Mouse (Mus musculus): ENCODE measurements at regions not wholly inside any gene's neighbourhood (a gene's known extent, or its start where the extent isn't known, plus 50 kb on each side); places are given as distances from the start of the nearest gene placed in this dataset.

DNA sequence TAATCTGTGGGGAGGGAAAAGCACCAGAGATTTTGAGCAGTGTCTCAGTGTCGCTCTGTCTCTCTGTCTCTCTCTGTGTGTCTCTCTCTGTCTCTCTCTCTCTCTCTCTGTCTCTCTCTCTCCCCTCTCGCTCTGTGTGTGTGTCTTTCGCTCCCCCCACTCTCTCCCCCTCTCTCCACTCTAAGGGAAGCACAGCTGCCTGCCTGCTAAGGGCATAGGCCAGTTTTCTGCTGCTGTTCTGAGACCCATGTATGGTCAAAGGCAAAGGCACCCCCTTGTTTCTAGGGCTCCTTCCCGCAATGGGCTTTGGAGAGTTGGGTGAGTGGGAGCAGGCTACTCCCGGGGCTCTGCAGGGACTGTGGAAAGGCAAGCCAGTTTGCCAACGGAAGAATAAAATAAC lies 192.2 kb downstream of the Lmo4 start:
- no peak for DNase-seq (ENCODE audit: low read depth)

DNA sequence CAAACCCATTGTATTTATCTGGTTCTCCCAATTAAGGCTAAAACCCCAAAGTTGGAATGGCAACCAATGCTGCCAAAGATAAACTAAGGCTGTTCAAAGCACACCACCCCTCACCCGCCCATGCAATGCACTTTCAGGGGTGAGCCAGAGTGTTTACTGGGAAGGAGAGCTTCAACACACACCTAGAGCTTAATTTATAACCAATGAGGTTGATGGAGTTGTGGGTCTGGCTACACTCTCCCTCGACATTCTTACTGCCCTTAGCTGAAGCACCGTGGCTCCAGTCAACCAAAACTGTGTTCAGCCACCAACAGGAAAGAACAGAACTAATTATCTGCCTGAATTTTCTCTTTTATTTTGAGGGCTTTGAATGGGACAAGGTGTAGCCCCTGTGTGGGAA lies 192.8 kb downstream of the Lmo4 start:
- DNase-seq (ENCODE audit: low read depth): no peak

DNA sequence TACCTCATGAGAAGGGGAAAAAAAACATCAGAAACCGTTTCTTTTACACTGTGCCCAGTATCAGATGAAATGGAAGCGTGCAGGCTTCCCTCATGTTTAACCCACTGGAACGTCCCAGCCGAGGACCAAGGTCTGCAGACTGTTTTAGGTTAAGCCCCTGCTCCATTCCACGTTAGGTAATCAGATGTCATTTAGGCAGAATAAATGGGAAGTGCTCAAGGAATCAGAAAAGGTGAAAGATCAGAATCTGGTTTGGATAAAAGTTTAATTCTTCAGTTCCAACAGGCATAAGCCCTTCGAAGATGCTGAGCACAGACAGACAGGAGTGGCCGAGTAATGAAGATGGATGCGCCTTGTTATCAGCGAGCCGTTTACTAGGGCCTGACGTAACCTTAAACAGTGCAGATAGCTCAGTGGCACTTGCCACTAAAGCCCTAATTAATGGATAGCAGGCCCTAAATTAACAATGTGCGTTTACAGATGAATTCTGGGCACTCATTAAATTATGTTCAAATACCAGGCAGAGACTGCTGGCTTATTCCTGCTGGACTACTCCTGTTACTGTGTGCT lies 193.5 kb downstream of the Lmo4 start:
- no peak for DNase-seq (ENCODE audit: low read depth)

DNA sequence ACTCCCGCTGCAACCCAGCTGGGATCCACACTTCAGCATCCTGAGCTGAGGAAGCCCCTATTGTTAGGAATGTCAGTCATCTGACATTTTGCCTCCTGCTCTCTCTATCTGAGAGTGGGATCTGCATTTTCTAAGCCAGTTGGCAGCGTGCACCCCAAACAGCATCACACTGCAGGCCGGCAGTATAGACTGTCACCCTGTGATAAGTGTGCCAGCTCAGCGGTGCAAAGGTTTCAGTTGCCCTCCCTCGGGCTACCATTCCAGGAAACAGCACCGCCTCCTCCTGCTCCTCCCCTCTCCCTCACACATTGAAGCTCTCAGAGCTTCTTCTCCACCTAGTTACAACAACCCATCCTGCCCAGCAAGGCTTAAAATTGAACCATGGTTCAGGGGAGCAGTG lies 194.5 kb downstream of the Lmo4 start:
- DNase-seq (ENCODE audit: low read depth): no peak

DNA sequence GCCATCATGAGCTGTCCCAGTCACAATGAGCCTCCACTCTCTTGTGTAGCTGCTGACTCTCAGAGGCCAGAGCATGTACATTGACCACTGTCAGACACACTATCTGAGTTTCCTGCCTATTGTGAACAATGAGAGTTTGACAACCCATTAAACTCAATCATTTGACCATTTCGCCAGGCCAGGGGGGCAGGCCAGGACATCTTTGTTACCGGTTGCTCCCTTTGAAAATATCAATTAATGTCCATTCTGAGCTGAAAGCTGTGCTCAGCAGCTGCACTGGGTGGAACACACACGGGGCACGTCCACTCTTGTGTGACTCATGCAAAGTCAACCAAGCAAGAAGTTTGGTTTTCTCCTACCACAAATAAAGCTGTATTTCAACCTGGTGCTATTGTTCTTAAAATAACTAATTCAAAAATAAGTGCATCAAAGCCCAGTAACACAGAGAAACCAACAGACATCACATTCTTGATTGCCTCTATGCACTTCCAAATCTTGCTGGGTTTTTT lies 197.9 kb downstream of the Lmo4 start:
- no peak for DNase-seq (ENCODE audit: low read depth)

DNA sequence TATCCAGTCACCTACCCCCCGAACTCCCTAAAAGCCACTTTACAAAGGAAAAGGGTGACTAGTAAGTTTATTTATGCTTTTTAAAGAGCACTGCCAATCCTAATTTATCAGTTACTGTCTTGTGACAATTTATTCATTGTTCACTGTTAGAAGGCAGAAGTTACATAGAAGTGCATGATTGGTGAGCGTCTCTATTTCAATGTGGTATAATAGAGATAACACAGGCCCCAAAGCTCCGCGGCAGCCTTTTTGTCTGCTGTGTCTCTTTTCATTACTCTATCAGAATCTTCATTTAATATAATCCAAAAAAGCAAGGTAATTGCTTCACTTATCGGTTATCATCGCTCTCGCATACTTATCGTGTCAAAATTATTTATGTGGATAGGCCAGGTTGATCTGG lies 207.1 kb downstream of the Lmo4 start:
- DNase-seq (ENCODE audit: low read depth): no peak

DNA sequence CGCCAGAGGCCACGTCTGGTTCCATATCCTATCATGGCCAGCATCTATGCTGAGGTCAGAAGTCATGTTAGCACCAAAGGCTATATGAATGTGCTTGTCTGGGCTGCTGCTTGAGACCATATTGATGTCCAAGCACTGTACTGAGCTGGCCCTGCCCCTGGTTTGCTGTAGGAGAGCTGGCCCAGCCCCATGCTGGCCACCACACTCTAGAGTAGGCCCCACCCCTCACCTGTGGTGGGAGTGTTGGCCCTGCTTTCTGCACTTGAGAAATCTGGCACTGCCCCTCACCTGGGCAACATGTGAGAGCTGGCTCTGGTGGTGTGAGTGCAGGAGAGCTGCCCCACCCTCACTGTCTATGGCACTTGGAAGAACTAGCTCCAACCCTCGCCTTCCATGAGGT lies 210.0 kb downstream of the Lmo4 start:
- DNase-seq (ENCODE audit: low read depth): no peak

DNA sequence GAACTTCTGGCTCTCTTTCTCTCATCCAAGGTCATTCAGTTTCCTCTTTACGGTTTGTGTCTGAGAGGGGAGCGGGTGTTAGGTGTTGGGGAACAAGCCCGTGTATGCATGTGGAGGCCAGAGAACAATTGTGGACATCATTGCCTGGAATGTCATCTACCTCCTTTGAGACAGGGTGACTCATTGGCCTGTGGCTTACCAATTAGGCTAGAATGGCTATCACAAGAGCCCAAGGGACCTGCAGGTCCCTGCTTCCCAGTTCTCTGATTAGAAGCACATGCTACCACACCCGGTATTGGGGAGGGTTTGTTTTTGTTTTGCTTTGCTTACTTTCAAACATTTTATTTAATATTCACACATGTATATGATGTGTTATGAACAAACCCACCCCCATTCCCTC lies 216.0 kb downstream of the Lmo4 start:
- no peak for DNase-seq (ENCODE audit: low read depth)

DNA sequence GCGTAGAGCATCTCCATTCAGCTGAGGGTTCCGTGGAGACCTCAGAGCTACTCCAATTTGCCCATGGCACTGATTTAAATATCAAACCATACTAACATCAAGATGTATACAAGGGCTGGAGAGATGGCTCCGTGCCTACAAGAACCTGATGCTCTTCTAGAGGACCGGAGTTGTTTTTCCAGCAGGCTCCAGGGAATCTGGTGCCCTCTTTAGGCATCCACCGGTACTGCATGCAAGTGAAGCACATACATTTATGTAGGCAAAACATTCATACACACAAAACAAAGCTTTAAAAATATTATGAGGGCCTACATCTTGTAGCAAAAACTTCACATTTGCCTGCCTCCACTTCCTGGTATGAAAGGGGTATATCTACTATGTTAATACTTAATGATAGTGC lies 217.0 kb downstream of the Lmo4 start:
- DNase-seq (ENCODE audit: low read depth): no peak

DNA sequence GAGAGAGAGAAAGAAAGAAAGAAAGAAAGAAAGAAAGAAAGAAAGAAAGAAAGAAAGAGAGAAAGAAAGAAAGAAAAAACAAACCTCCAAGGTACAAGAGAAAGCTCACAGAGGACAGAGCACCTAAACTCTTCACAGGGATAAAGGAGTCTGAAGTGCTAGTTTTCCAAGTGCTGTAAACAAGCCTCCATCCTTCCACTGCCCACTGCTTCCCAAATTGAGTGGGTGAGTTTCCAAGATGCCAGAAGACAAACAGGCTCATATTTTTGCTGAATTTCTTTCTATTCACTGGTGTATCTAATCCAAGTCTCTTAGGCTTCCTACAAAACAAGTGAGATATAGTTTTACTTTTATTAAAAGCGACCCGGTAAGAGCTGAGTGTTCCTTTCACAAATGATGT lies 218.2 kb downstream of the Lmo4 start:
- no peak for DNase-seq (ENCODE audit: low read depth)

DNA sequence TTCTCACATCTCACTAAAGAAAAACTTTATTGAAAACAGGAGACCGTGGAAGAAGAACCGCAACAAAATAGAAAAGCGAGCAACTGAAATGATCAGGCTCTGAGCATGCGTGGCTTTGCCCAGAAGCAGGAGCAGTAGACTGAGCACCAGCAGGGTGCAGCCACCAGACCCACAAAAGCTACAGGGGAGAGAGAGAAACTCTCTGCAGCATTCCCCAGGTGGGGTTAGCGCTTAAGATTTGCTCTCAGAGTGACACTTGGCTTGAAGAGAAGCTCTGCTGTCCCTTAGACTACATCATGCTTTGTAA lies 218.9 kb downstream of the Lmo4 start:
- no peak for DNase-seq (ENCODE audit: low read depth)

DNA sequence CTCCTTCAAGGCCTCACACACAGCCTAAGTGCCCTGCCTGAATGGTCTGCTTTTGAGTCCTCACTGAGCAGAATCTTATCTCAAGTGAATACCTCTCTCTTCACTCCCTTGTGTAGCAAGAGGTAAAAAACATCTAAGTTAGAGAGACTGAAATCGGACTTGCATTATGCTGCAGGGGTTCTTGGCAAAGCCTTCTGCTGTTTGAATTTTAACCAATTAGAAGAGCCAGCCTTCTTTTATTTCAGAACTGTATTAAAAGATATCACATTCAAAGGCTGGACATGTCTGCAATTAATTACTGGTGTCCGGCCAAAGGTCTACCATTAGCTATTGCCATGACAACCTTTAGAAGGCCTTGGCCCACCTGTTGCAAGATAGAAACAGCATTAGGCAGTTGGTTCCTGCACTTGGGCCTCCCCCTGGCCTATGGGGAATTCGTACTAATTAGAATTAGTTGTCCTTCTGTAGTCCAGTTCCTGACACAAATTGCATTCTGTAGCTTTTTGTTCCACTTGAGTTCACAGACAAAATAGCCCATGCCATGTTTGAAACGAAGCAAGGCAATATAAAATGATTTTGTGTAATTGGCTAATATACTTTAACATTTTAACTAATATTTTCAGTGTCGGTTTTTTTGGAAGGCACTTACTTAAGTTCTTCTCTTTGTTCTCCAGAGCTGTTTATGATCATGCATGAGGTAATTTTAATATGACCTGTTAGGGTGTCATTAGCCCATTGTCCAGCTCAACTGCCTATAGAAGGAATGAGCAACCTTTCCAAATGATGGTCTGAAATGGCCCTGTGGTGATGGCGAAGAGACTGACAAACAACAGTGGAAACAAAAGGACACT lies 219.4 kb downstream of the Lmo4 start:
- no peak for DNase-seq (ENCODE audit: low read depth)

DNA sequence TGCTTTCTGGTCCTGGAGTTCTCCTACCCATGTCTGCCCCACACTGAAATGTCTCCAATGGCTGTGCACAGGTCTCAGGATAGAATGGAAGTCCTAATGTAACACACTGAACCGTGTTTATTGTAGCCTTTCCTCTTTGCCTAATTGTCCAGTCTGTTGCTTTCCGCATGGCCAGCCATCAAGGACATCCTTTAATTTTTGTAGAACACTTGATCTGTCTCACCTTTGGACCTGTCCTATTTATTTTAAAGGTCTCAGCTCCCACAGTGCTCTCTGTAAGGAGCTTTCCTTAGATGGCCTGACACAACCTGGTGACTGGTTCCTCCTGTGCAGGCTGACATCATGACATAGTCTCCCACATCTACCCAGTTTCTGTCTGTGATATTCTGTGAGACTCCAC lies 226.3 kb downstream of the Lmo4 start:
- no peak for DNase-seq (ENCODE audit: low read depth)

DNA sequence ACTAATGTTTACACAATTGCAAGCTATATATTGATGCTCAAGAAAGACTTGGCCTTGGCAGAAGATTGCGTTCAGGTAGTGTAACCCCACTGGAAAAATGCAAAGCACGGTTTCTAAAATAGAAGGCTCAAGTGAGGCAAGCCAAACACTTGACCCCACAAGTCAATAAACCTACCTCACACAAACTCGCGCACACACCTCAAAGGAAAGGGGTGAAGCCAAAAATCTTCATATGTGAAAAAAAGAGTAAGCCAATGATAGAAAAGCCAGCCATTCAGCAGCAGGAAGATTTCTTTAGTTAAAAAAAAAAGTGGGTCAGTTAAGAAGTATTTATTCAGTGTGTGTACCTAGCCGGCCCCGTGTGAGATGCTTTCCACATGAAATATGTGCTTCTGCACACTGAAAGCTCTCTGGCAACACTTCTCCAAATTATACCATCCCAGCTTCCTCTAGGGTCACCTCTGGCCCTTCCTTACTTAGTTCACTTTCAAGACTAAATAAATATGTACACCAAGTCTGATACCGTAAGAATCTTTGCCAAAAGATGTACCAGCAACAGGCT lies 227.1 kb downstream of the Lmo4 start:
- no peak for DNase-seq (ENCODE audit: low read depth)

DNA sequence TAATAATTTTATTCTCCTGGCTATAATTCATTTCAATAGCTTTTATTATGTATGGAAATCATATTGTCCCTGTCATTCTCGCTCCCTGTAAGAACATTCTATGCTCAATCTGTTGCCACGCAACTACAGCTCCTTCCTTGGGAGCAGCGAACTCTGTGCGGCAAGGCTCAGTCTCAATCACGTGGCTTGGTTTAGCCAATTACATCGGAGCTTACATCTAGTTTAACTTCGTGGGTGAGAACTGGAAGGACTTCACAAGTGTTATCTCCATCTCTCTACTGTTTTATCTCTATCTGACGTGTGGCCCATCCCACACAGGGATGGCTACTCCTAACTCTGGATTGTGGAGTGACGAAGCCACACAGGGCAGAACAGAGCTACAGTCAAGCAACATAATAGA lies 231.4 kb downstream of the Lmo4 start:
- no peak for DNase-seq (ENCODE audit: low read depth)

DNA sequence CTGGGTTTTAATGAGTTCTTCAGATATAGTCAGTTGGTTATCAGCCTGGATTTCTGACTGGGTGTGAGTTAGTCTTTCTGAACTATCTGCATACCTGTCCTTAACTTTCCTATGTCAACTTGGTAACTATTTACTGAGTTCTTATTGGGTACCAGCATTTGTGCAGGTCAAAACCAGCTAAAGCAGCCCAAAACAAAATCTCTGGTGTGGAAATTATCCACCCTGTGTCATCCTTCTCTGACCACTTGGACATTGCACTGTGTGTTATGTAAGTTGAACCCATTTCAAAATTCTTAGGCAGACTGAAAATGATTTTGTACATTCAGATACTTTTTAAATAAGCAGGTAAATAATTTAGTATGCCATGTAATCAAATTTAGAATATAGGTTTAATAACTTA lies 232.7 kb downstream of the Lmo4 start:
- no peak for DNase-seq (ENCODE audit: low read depth)

DNA sequence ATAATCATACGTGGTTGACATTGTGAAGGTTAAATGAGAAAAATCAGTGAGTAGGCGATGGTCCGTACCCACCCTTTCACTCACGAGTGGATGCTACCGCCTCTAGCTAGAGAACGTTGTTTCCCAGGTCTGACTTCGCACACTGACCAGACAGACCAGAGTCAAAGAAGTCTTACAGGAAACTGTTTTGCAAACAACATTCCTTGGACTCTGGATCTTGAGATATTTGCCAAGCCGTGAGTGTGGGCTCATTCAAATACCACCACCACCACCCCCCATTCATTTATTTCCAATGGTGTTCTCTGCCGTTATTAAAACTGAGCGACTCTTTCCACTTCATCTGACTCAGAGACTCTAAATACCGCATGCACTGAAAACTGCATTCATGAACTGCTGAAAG lies 234.2 kb downstream of the Lmo4 start:
- no peak for DNase-seq (ENCODE audit: low read depth)

DNA sequence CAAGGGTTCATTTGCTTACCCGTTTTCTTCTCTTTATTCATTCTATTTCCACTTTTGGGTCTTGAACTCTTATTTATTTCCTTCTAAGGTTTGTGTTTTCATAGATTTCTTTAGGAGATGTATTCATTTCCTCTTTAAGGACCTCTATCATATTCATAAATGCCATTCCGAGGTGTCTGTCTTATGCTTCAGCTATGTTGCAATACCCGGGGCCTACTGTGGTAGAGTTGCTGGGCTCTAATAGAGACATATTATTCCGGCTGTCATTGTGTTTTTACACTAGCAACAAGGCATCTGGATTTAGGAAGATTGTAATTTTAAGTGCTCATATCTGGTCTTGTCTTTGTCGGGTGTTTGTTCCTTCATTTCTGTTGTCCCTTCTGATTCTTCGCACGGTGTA lies 249.5 kb downstream of the Lmo4 start:
- no peak for DNase-seq (ENCODE audit: low read depth)

DNA sequence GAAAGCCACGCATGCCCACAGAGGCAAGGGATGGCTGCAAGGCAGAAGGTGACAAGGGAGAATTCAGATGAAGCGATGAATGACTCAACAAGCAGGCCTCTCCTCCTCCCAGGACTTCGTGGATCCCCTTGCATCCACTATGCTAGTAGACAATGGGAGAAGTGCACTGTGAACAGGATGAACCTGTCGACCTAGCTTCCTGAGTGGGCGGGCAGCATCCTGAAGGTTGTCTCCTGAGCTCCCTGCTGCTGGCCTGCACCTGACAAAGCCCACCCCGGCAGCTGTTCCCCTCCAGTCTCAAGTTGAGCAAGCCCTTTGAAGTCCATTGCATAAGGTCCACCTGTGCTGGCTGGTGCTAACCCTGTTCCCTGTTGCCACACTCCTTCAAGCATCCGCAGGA lies 250.2 kb downstream of the Lmo4 start:
- no peak for DNase-seq (ENCODE audit: low read depth)

DNA sequence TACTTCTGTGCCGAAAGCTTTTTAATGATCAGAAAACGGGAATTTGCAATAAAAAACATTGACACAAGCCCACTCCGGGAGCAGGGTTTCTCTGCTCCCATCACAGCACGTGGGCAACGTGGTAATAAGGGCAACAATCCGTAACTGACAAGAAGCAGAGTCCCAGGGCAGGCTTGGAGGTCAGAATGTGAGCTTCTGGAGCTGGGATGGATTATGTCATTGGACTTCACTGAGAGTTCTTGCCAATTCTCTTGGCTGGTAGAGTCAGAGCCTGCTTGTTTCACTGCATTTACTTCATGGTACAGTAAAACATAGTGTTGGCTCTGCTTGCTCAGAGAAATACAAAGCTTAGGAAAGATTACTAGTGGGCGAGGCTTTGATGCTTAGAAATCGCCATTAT lies 252.7 kb downstream of the Lmo4 start:
- no peak for DNase-seq (ENCODE audit: low read depth)

DNA sequence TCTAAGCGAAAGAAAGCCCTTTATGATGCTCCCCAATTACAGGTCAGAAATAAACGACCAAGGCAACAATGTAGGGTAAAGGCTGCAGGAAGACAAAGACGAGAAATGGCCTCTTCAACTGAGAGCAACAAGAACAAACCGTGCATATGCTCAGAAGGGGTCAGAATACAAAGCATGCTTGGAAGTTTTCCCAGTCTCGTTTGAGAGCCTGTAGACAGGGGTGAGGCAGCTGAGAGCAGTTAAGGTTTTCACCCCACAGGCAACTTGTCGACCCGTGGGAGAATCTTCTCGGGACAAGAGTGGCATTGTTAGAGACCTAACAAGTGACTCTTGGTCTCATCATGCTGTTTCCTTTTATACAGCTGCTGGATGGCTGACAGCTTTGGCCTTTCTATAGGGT lies 255.4 kb downstream of the Lmo4 start:
- no peak for DNase-seq (ENCODE audit: low read depth)

DNA sequence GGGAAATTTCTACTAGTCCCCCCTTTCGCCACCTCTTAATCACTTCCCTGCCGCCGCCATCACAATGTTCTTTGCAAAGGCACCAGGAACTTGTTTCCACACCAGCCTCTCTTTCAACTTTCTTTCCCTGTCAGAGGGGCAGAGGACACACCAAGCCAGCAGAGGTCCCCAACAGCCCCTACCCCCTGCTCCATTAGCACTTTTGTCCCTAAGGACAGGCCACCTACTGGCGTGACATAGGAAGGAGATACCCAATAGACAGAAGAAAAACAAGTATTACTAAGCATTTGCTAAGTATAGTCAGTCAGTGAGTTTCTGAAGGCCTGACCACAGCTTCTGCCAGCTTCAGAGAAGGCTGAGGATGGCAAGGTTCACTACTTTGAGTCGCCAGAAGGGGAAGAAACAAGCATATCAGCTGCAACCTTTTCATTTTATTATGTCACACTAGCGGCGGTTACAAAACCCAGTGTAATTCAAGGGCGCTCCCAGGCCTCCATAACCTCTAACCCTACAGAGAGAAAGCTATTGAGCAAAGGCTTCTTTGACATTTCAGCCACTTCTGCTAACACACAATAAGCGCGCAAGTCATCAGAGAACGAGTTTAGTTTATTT lies 255.9 kb downstream of the Lmo4 start:
- DNase-seq (ENCODE audit: low read depth): no peak

DNA sequence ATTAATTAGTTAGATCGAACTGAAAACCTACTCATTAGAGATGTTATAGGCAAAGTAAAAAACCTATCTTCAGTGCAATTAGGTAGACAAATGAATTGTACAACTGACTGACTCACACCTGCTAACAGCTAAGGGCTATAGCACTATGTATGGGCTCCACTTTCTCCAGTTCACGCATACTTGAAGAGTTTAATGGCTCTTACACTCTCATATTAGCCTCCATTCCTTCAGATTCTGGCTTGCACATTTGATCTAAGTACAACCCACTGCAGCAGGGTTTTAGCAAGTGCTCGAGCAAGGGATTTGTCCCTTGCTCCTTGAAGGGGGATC lies 257.1 kb downstream of the Lmo4 start:
- DNase-seq (ENCODE audit: low read depth): no peak
